Mouse (Mus musculus) C2C12 (cell line): ENCODE data around the gene Atg9b.

Source experiments
- CEBPB ChIP-seq: IDR thresholded peaks from one replicate; pipeline ENCODE4 v1.6.1; 2011; ENCODE audit warnings: low read depth, mild to moderate bottlenecking, control low read depth, moderate library complexity
- CTCF ChIP-seq: IDR thresholded peaks from one replicate; pipeline ENCODE4 v1.5.1; 2011; ENCODE audit not compliant: control insufficient read depth, insufficient read depth, insufficient read length
- MAX ChIP-seq: IDR thresholded peaks from one replicate; pipeline ENCODE4 v1.6.1; 2011; ENCODE audit warnings: mild to moderate bottlenecking, control low read depth
- MYOD1 ChIP-seq: IDR thresholded peaks from one replicate; pipeline ENCODE4 v1.6.1; 2011; ENCODE audit warnings: low read depth; ENCODE audit not compliant: control insufficient read depth, insufficient read length
- MYOG ChIP-seq: IDR thresholded peaks from one replicate; pipeline ENCODE4 v1.6.1; 2011; ENCODE audit not compliant: control insufficient read depth, insufficient read length; ENCODE audit errors: extremely low read depth
- USF1 ChIP-seq: IDR thresholded peaks from one replicate; pipeline ENCODE4 v1.6.1; 2011; ENCODE audit warnings: low read depth, mild to moderate bottlenecking, control low read depth, moderate library complexity

DNA sequence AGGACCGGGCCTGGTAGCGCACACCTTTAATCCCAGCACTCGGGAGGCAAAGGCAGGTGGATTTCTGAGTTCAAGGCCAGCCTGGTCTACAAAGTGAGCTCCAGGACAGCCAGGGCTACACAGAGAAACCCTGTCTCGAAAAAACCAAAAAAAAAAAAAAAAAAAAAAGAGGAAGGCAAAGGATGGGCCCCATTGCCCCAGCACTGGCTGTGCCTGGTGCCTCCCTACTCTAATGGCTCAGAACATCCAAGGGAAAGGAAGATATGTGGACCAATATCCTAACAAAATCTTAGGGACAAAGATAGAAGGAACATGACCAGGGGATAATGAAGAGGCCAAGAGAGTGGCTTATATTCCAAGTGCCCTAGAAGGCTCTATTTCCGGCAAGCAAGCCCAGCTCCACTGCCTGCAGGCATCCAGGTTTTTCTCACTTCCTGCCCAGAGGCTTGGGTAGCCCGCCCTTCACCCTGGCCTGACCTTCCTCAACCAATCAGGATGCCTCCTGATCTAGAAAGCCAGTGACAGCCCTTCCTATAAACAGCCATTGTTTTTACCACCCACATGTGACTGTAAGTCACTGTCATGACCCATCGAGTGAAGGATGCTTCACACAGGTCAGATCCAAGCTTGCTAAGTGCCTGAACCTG lies 2.8 kb downstream of the Atg9b start:
- TF ChIP-seq CTCF (no peak), CEBPB (no peak), MYOG (no peak), USF1 (no peak), MAX (no peak), MYOD1 (no peak)
